Mouse (Mus musculus) hindbrain, embryonic 16.5 days (tissue): ENCODE results near the gene Nfix. TPM values are rescaled to one million over a fixed set of nuclear protein-coding genes. Genes with fewer than 3 reads are reported as not detected.

ENCODE experiments used
- ATAC-seq: fragments of 200-750 bp; cut with Nextera tagmentation; 2 replicates; pipeline ENCODE4 v1.8.0; 2017; ENCODE audit warnings: moderate TSS enrichment, moderate library complexity
- H3K27ac ChIP-seq: fragments of 300-500 bp; sonication (generic); 2 replicates; pipeline ENCODE4 v1.5.1; 2014; ENCODE audit warnings: low read depth, mild to moderate bottlenecking, control low read depth, low read length, moderate library complexity
- H3K27me3 ChIP-seq: fragments of 300-500 bp; sonication (generic); replicated peaks from 2 replicates; pipeline ENCODE4 v1.6.1; 2014; ENCODE audit warnings: low read length; ENCODE audit not compliant: control insufficient read depth, insufficient read depth
- H3K36me3 ChIP-seq: fragments of 300-500 bp; sonication (generic); 2 replicates; pipeline ENCODE4 v1.6.1; 2014; ENCODE audit warnings: mild to moderate bottlenecking, low read length, moderate library complexity, mixed read lengths; ENCODE audit not compliant: control insufficient read depth, insufficient read depth
- H3K4me1 ChIP-seq: fragments of 300-500 bp; sonication (generic); 2 replicates; pipeline ENCODE4 v1.6.1; 2014; ENCODE audit warnings: low read depth, low read length; ENCODE audit not compliant: control insufficient read depth, insufficient read depth
- H3K4me2 ChIP-seq: fragments of 300-500 bp; sonication (generic); 2 replicates; pipeline ENCODE4 v1.6.1; 2014; ENCODE audit warnings: mild to moderate bottlenecking, low read length, control low read depth, moderate library complexity
- H3K4me3 ChIP-seq: fragments of 300-500 bp; sonication (generic); 2 replicates; pipeline ENCODE4 v1.5.1; 2014; ENCODE audit warnings: mild to moderate bottlenecking, low read length, control low read depth, moderate library complexity
- H3K9ac ChIP-seq: fragments of 300-500 bp; sonication (generic); 2 replicates; pipeline ENCODE4 v1.6.1; 2014; ENCODE audit warnings: low read depth, mild to moderate bottlenecking, control low read depth, low read length, moderate library complexity
- H3K9me3 ChIP-seq: fragments of 300-500 bp; sonication (generic); 2 replicates; pipeline ENCODE4 v1.6.1; 2014; ENCODE audit warnings: mild to moderate bottlenecking, low read length, moderate library complexity; ENCODE audit not compliant: control insufficient read depth
- WGBS: fragments of 180-500 bp; shearing (Covaris S2); extraction: QIAGEN DNeasy Blood & Tissue Kit; methylation state at CpG from one replicate; pipeline ENCODE4 v1.1.7; 2014; 5-methylcytosine and 5-hydroxymethylcytosine counted together
- polyA plus RNA-seq: library from polyadenylated mRNA; unstranded; fragments of >200 nt; fragmentation: Nextera tagmentation; extraction: Ambion mirVana; gene quantifications from 2 replicates; pipeline ENCODE4 v1.2.1, GENCODE M21; 2015

Nfix gene
- polyA plus RNA-seq, 1 experiment from 2014 or later, result 109 TPM

DNA sequence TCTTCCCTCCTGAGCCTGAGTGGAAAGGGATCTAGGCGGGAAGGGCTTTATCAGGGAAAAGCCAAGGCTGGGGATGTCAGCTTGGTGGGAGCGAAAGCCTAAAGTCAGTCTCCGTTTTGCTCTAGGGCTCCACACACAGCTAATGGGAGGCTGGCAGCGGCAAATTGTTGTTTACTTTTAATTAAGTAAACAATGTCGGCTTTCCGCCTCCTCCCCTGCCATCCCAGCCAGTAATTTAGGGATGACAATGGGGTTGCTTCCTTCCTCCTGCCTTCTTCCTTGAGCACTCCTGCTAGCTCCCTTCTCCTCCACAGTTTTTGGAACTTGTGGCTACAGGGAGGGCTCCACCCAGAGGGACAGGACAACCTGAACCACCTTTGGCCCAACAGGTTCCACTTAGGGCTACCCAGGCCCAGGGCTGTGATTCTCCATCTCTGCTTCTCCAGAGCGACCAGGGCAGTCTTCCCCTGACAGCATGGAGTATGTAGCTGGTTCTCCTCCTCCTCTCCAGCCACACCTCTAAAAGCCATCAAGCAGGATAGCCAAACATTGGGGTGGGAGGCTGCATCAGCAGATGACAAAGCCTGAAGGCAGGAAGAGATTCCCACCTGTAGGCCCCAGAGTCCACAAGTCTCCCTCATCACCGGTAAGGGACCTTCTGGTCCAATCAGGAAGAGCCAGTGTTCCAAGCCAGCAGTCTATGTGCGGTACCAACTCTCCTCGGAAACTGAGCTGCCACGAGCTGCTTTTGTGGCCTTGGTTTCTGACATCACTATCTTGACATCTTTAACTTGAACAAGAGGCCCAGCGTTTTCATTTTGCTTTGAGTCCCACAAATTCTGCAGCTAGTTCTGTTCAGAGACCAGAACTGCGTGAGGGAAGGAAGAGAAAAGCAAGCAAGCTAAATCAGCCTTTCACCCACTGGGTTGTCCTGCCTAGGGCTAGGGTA, 59.0 kb downstream of the Nfix start:
- no peak overlapping the region for H3K4me3 ChIP-seq
- peak overlapping the region; percentile 80; the same call in 1 of the 2 replicates for H3K27ac ChIP-seq
- H3K4me2 ChIP-seq, result no peak overlapping the region
- WGBS, result 37% methylated on average over 13 of the region's 13 CpGs
- H3K36me3 ChIP-seq, result no peaks in the 10 kb centered on the region
- peaks cover 78% of the 10 kb centered on the region for H3K4me1 ChIP-seq
- H3K9ac ChIP-seq, result 0 out of 2 replicates have a peak overlapping the region, but pooled peaks have one; percentile 8
- no peak for ATAC-seq
- H3K9me3 ChIP-seq, result no peaks in the 10 kb centered on the region
- H3K27me3 ChIP-seq, result peaks cover 33% of the 10 kb centered on the region

DNA sequence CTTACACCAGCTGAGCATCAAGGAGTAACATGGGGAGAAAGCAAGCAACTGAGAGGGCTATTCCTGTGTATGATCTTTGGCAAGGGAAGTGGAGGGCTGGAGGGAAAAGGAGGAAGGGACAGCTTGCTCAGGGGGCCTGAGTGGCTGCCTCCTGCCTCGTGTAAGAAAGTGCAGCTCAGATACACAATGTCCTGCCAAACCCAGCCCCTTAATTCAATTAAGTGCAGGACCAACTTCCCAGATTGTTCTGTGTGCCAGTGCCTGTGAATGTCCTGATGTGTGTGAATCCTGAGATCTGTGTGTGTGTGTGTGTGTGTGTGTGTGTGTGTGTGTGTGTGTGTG, 60.8 kb downstream of the Nfix start:
- WGBS, result 0% methylated on average over 1 of the region's 1 CpGs
- Histone ChIP-seq H3K27ac (peak overlapping the region; percentile 29; the same call in 1 of the 2 replicates), H3K4me2 (no peak overlapping the region), H3K9me3 (no peaks in the 10 kb centered on the region), H3K4me3 (no peak overlapping the region), H3K36me3 (no peaks in the 10 kb centered on the region), H3K27me3 (peaks cover 28% of the 10 kb centered on the region), H3K4me1 (peaks cover 78% of the 10 kb centered on the region), H3K9ac (peak overlapping the region; percentile 51; the same call in 1 of the 2 replicates)
- ATAC-seq, result no peak

- Histone ChIP-seq H3K27ac (peak overlapping the region; percentile 29; the same call in 1 of the 2 replicates), H3K4me1 (peaks cover 73% of the 10 kb centered on the region), H3K9me3 (no peaks in the 10 kb centered on the region), H3K27me3 (peaks cover 27% of the 10 kb centered on the region), H3K4me2 (no peak overlapping the region), H3K4me3 (no peak overlapping the region), H3K9ac (peak overlapping the region; percentile 51; the same call in 1 of the 2 replicates), H3K36me3 (no peaks in the 10 kb centered on the region)
- 42% methylated on average over 10 of the region's 10 CpGs for WGBS
- ATAC-seq, result no peak
Observed at GRCm38 (mm10) chr8:84738715-84739400, 61.3 kb downstream of the Nfix start.

- no peak overlapping the region for H3K4me3 ChIP-seq
- no peaks in the 10 kb centered on the region for H3K36me3 ChIP-seq
- WGBS, result 13% methylated on average over 10 of the region's 10 CpGs
- H3K4me2 ChIP-seq, result no peak overlapping the region
- H3K9me3 ChIP-seq, result no peaks in the 10 kb centered on the region
- H3K4me1 ChIP-seq, result peaks cover 68% of the 10 kb centered on the region
- 0 out of 2 replicates have a peak overlapping the region, but pooled peaks have one; percentile 36 for H3K27ac ChIP-seq
- peak overlapping the region; percentile 29; the same call in 1 of the 2 replicates for H3K9ac ChIP-seq
- no peak for ATAC-seq
- peaks cover 27% of the 10 kb centered on the region for H3K27me3 ChIP-seq
Observed at GRCm38 (mm10) chr8:84738266-84738665, 61.9 kb downstream of the Nfix start.

GRCm38 (mm10) chr8:84737608-84738007, 62.5 kb downstream of the Nfix start:
- peak overlapping the region; percentile 41 for H3K4me2 ChIP-seq
- no peaks in the 10 kb centered on the region for H3K36me3 ChIP-seq
- peak overlapping the region; percentile 23; the same call in 1 of the 2 replicates for H3K4me3 ChIP-seq
- H3K27ac ChIP-seq, result peak overlapping the region; percentile 31; the same call in 1 of the 2 replicates
- peaks cover 68% of the 10 kb centered on the region for H3K4me1 ChIP-seq
- H3K27me3 ChIP-seq, result peaks cover 23% of the 10 kb centered on the region
- ATAC-seq, result peak; percentile 44
- H3K9ac ChIP-seq, result peak overlapping the region; percentile 39; the same call in 1 of the 2 replicates
- H3K9me3 ChIP-seq, result no peaks in the 10 kb centered on the region
- WGBS, result 2% methylated on average over 16 of the region's 16 CpGs

- WGBS, result 75% methylated on average over 4 of the region's 4 CpGs
- no peak for ATAC-seq
- H3K27ac ChIP-seq, result no peak overlapping the region; the same call in 1 of the 2 replicates
Observed at GRCm38 (mm10) chr8:84736521-84736920, 63.6 kb downstream of the Nfix start.

DNA sequence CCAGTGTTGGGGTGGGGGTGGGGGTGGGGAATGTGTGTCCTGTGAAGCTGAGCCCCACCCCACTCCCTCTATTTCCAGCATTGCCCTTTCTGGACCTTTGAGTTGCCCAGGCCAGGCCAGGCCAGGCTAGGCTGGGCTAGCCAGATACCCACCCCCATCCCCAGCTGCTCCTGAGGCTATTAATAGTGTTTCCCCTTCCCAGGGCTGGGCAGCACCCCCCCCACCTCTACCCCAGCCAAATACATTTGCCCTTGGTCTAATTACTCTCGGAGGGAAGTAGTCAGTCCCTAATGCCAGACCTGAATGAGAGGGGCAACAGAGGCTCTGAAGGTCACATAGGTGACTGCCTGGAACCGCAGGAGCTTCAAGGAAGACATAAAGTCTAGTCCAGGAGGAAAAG, 64.5 kb downstream of the Nfix start:
- no peak for ATAC-seq
- H3K9ac ChIP-seq, result no peak overlapping the region
- peaks cover 23% of the 10 kb centered on the region for H3K27me3 ChIP-seq
- H3K4me3 ChIP-seq, result no peak overlapping the region
- H3K27ac ChIP-seq, result no peak overlapping the region
- WGBS, result 49% methylated on average over 2 of the region's 2 CpGs
- no peak overlapping the region for H3K4me2 ChIP-seq
- H3K4me1 ChIP-seq, result peaks cover 69% of the 10 kb centered on the region
- no peaks in the 10 kb centered on the region for H3K36me3 ChIP-seq
- no peaks in the 10 kb centered on the region for H3K9me3 ChIP-seq

More at GRCm38 (mm10) chr8:84736521-84736920, 63.6 kb downstream of the Nfix start:
- peaks cover 23% of the 10 kb centered on the region for H3K27me3 ChIP-seq
- no peak overlapping the region for H3K4me3 ChIP-seq
- H3K4me1 ChIP-seq, result peaks cover 68% of the 10 kb centered on the region
- no peak overlapping the region for H3K4me2 ChIP-seq
- H3K36me3 ChIP-seq, result no peaks in the 10 kb centered on the region
- H3K9me3 ChIP-seq, result no peaks in the 10 kb centered on the region
- 0 out of 2 replicates have a peak overlapping the region, but pooled peaks have one; percentile 20 for H3K9ac ChIP-seq

DNA sequence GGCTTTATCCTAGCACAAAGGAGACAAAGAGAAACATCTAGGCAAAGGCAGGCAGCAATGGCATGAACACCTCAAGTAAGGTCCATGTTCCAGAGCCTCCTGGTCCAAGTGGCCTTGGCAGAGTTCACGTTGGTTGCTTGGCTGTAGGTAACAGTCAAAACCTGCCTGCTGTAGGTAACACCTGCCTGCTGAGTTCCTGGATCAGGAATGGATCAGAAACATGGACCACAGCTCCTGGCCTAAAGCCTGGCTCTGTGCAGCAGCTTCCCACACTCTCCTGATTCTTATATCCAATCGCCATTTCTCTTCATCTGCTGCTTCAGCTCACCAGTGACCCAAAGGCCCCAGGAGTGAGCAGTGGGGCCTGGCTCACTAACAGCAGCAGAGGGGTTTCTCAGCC, 65.5 kb downstream of the Nfix start:
- Histone ChIP-seq H3K27ac (no peak overlapping the region), H3K9ac (no peak overlapping the region), H3K9me3 (no peaks in the 10 kb centered on the region), H3K4me3 (no peak overlapping the region), H3K27me3 (peaks cover 16% of the 10 kb centered on the region), H3K36me3 (no peaks in the 10 kb centered on the region), H3K4me2 (no peak overlapping the region), H3K4me1 (peaks cover 65% of the 10 kb centered on the region)
- WGBS, result 72% methylated on average over 2 of the region's 2 CpGs
- ATAC-seq, result no peak

DNA sequence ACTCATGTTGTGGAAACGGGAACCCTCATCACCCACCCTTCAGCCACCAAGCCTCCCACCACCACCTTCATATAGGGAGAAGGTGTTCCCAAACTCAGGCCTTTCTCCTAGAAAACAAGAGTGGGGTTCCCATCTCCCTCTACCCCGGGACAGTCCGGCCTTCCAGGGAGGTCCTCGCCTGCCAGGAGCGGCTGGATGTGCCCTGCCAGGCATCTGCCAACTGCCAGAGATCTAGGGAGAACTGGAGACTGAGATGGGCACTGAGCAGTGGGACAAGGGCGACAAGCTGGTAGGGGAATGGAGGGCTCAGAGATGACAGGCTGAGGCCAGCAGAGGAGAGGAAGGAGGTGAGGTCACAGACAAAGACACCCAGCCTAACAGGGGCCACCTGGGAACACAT, 66.2 kb downstream of the Nfix start:
- H3K27me3 ChIP-seq, result peaks cover 13% of the 10 kb centered on the region; the same call in 1 of the 2 replicates
- H3K36me3 ChIP-seq, result no peaks in the 10 kb centered on the region
- no peak for ATAC-seq
- H3K4me3 ChIP-seq, result no peak overlapping the region
- 75% methylated on average over 6 of the region's 6 CpGs for WGBS
- peaks cover 61% of the 10 kb centered on the region for H3K4me1 ChIP-seq
- H3K9ac ChIP-seq, result no peak overlapping the region
- H3K27ac ChIP-seq, result no peak overlapping the region
- H3K4me2 ChIP-seq, result no peak overlapping the region
- no peaks in the 10 kb centered on the region for H3K9me3 ChIP-seq
